Mouse (Mus musculus): ENCODE measurements around the gene Ercc4. TPM values are rescaled to one million over a fixed set of nuclear protein-coding genes. Genes with fewer than 3 reads are reported as not detected.

The Ercc4 gene
- polyA plus RNA-seq, 1 experiment from 2014 or later, result 8.9 TPM

- Histone ChIP-seq H3K9me3 (no peaks in the 10 kb centered on the region), H3K4me3 (no peak overlapping the region), H3K27ac (no peak overlapping the region), H3K4me1 (no peaks in the 10 kb centered on the region), H3K36me3 (peaks cover 38% of the 10 kb centered on the region), H3K27me3 (ENCODE audit: insufficient read depth, poor library complexity, severe bottlenecking) (no peaks in the 10 kb centered on the region)
- DNase-seq (ENCODE audit: low spot score), result peak; percentile 70
- WGBS, result 91% methylated on average over 3 of the region's 3 CpGs
Observed at GRCm38 (mm10) chr16:13119641-13120350, 10.3 kb downstream of the Ercc4 start.

- no peaks in the 10 kb centered on the region for H3K4me1 ChIP-seq
- no peak overlapping the region for H3K27ac ChIP-seq
- no peak for DNase-seq (ENCODE audit: low spot score)
- no peak overlapping the region for H3K4me3 ChIP-seq
- H3K9me3 ChIP-seq, result no peaks in the 10 kb centered on the region
- 92% methylated on average over 8 of the region's 8 CpGs for WGBS
- peaks cover 79% of the 10 kb centered on the region for H3K36me3 ChIP-seq
- no peaks in the 10 kb centered on the region for H3K27me3 ChIP-seq (ENCODE audit: insufficient read depth, poor library complexity, severe bottlenecking)
Observed at GRCm38 (mm10) chr16:13125357-13125756, 15.9 kb downstream of the Ercc4 start.

GRCm38 (mm10) chr16:13127566-13127965 lies 18.1 kb downstream of the Ercc4 start:
- WGBS, result 89% methylated on average over 10 of the region's 10 CpGs

GRCm38 (mm10) chr16:13130412-13130811 lies 20.9 kb downstream of the Ercc4 start:
- H3K9me3 ChIP-seq, result no peaks in the 10 kb centered on the region
- peaks cover 73% of the 10 kb centered on the region for H3K36me3 ChIP-seq
- no peak overlapping the region for H3K27ac ChIP-seq
- DNase-seq (ENCODE audit: low spot score), result no peak
- no peaks in the 10 kb centered on the region for H3K4me1 ChIP-seq
- 43% methylated on average over 14 of the region's 14 CpGs for WGBS
- no peaks in the 10 kb centered on the region for H3K27me3 ChIP-seq (ENCODE audit: insufficient read depth, poor library complexity, severe bottlenecking)
- H3K4me3 ChIP-seq, result no peak overlapping the region

More at GRCm38 (mm10) chr16:13127566-13127965, 18.1 kb downstream of the Ercc4 start:
- Histone ChIP-seq H3K36me3 (peaks cover 87% of the 10 kb centered on the region), H3K4me3 (no peak overlapping the region), H3K27me3 (ENCODE audit: insufficient read depth, poor library complexity, severe bottlenecking) (no peaks in the 10 kb centered on the region), H3K9me3 (no peaks in the 10 kb centered on the region), H3K4me1 (no peaks in the 10 kb centered on the region), H3K27ac (no peak overlapping the region)
- no peak for DNase-seq (ENCODE audit: low spot score)

GRCm38 (mm10) chr16:13141220-13141619 lies 31.7 kb downstream of the Ercc4 start:
- Histone ChIP-seq H3K27me3 (ENCODE audit: insufficient read depth, poor library complexity, severe bottlenecking) (no peaks in the 10 kb centered on the region), H3K27ac (no peak overlapping the region), H3K36me3 (peaks cover 28% of the 10 kb centered on the region), H3K9me3 (no peaks in the 10 kb centered on the region), H3K4me1 (no peaks in the 10 kb centered on the region), H3K4me3 (no peak overlapping the region)
- DNase-seq (ENCODE audit: low spot score), result peak; percentile 71
- WGBS, result 85% methylated on average over 6 of the region's 6 CpGs

GRCm38 (mm10) chr16:13143932-13144331 lies 34.4 kb downstream of the Ercc4 start:
- 90% methylated on average over 7 of the region's 7 CpGs for WGBS
- no peak for DNase-seq (ENCODE audit: low spot score)
- no peaks in the 10 kb centered on the region for H3K27me3 ChIP-seq (ENCODE audit: insufficient read depth, poor library complexity, severe bottlenecking)
- H3K36me3 ChIP-seq, result peaks cover 49% of the 10 kb centered on the region
- H3K4me3 ChIP-seq, result no peak overlapping the region
- H3K4me1 ChIP-seq, result no peaks in the 10 kb centered on the region
- no peaks in the 10 kb centered on the region for H3K9me3 ChIP-seq
- no peak overlapping the region for H3K27ac ChIP-seq

GRCm38 (mm10) chr16:13144682-13145410 lies 35.4 kb downstream of the Ercc4 start:
- Histone ChIP-seq H3K4me3 (no peak overlapping the region), H3K4me1 (no peaks in the 10 kb centered on the region), H3K9me3 (no peaks in the 10 kb centered on the region), H3K27me3 (ENCODE audit: insufficient read depth, poor library complexity, severe bottlenecking) (no peaks in the 10 kb centered on the region), H3K27ac (no peak overlapping the region), H3K36me3 (peaks cover 55% of the 10 kb centered on the region)
- 91% methylated on average over 10 of the region's 10 CpGs for WGBS
- DNase-seq (ENCODE audit: low spot score), result peak; percentile 51

- peaks cover 50% of the 10 kb centered on the region for H3K36me3 ChIP-seq
- H3K27ac ChIP-seq, result no peak overlapping the region
- 83% methylated on average over 4 of the region's 4 CpGs for WGBS
- DNase-seq (ENCODE audit: low spot score), result peak; percentile 64
- H3K27me3 ChIP-seq (ENCODE audit: insufficient read depth, poor library complexity, severe bottlenecking), result no peaks in the 10 kb centered on the region
- no peaks in the 10 kb centered on the region for H3K4me1 ChIP-seq
- no peak overlapping the region for H3K4me3 ChIP-seq
- no peaks in the 10 kb centered on the region for H3K9me3 ChIP-seq
Observed at GRCm38 (mm10) chr16:13146231-13146630, 36.7 kb downstream of the Ercc4 start.

GRCm38 (mm10) chr16:13147810-13148555 lies 38.5 kb downstream of the Ercc4 start:
- Histone ChIP-seq H3K27me3 (ENCODE audit: insufficient read depth, poor library complexity, severe bottlenecking) (no peaks in the 10 kb centered on the region), H3K4me1 (no peaks in the 10 kb centered on the region), H3K9me3 (no peaks in the 10 kb centered on the region), H3K36me3 (peaks cover 44% of the 10 kb centered on the region), H3K4me3 (no peak overlapping the region), H3K27ac (no peak overlapping the region)
- peak; percentile 67 for DNase-seq (ENCODE audit: low spot score)
- 87% methylated on average over 19 of the region's 19 CpGs for WGBS

GRCm38 (mm10) chr16:13149950-13150349 lies 40.5 kb downstream of the Ercc4 start:
- Histone ChIP-seq H3K27ac (no peak overlapping the region), H3K36me3 (peaks cover 34% of the 10 kb centered on the region), H3K4me1 (no peaks in the 10 kb centered on the region), H3K9me3 (no peaks in the 10 kb centered on the region), H3K4me3 (no peak overlapping the region), H3K27me3 (ENCODE audit: insufficient read depth, poor library complexity, severe bottlenecking) (no peaks in the 10 kb centered on the region)
- 91% methylated on average over 8 of the region's 8 CpGs for WGBS
- DNase-seq (ENCODE audit: low spot score), result peak; percentile 61

- no peaks in the 10 kb centered on the region for H3K9me3 ChIP-seq
- no peak overlapping the region for H3K4me3 ChIP-seq
- no peak overlapping the region for H3K27ac ChIP-seq
- 86% methylated on average over 6 of the region's 6 CpGs for WGBS
- H3K36me3 ChIP-seq, result peaks cover 31% of the 10 kb centered on the region
- peak; percentile 67 for DNase-seq (ENCODE audit: low spot score)
- no peaks in the 10 kb centered on the region for H3K27me3 ChIP-seq (ENCODE audit: insufficient read depth, poor library complexity, severe bottlenecking)
- H3K4me1 ChIP-seq, result no peaks in the 10 kb centered on the region
Observed at GRCm38 (mm10) chr16:13150790-13151189, 41.3 kb downstream of the Ercc4 start.

GRCm38 (mm10) chr16:13152475-13152874 lies 43.0 kb downstream of the Ercc4 start:
- Histone ChIP-seq H3K36me3 (peaks cover 20% of the 10 kb centered on the region), H3K27me3 (ENCODE audit: insufficient read depth, poor library complexity, severe bottlenecking) (no peaks in the 10 kb centered on the region), H3K27ac (no peak overlapping the region), H3K9me3 (no peaks in the 10 kb centered on the region), H3K4me1 (peaks cover 4% of the 10 kb centered on the region), H3K4me3 (no peak overlapping the region)
- WGBS, result 79% methylated on average over 5 of the region's 5 CpGs
- no peak for DNase-seq (ENCODE audit: low spot score)

GRCm38 (mm10) chr16:13153215-13153614 lies 43.7 kb downstream of the Ercc4 start:
- Histone ChIP-seq H3K27me3 (ENCODE audit: insufficient read depth, poor library complexity, severe bottlenecking) (no peaks in the 10 kb centered on the region), H3K36me3 (peaks cover 13% of the 10 kb centered on the region), H3K9me3 (no peaks in the 10 kb centered on the region), H3K4me1 (peaks cover 8% of the 10 kb centered on the region), H3K4me3 (no peak overlapping the region), H3K27ac (no peak overlapping the region)
- WGBS, result 87% methylated on average over 4 of the region's 4 CpGs
- DNase-seq (ENCODE audit: low spot score), result peak; percentile 55
